Mouse (Mus musculus) olfactory bulb, adult 2 months (tissue): ENCODE measurements around the gene Tnfrsf25.

Experiments used
- CTCF ChIP-seq: fragments of 200-500 bp; IDR thresholded peaks from 2 replicates; pipeline ENCODE4 v1.5.1; 2012; ENCODE audit warnings: low read depth, mild to moderate bottlenecking, low read length, moderate library complexity; ENCODE audit not compliant: insufficient read depth
- POLR2A ChIP-seq: fragments of 200-500 bp; IDR thresholded peaks from 2 replicates; pipeline ENCODE4 v1.6.1; 2012; ENCODE audit warnings: mild to moderate bottlenecking, low read depth, low read length, moderate library complexity; ENCODE audit not compliant: insufficient read depth

DNA sequence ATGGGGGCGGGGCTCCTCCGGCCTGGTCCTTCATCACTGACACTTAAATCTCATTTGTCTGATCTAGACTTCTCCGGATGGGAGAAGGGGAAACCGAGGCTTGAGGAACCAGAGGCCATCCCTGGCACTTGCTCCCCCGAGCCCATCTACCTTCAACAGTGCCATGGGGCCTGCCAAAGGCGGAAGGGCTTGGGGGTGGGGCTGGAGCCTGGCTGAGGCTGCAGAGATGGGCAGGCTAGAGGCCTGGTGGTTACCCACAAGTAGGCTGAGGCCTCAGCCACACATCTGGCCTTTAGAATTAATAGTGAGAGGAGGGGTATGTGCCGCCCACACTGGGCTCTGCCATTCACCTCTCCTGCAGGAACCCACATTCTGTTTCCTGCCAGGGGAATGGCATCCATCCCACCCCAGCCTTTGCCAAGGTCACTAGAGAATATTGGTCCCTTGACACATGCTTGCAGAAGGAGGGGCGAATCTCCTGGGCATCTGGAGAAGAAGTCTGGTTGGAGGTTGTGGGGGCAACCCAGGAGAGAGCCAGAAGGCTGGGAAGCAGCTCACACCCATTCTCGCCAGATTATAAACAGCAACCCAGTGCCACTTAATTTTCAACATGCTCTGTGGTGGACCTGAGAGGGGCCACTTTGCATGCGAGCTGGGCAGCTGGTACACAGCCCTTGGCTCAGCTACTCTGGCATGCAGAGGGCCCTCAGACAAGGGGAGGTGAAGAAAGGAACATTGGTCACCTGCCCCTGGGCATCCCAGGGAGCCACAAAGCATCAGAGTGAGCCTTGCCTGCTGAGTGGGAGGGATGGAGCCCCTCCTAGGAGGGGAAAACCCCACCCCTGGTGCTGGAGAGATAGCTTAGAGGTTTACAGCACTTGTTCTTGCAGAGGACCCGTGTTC, 45.0 kb upstream of the Tnfrsf25 start:
- TF ChIP-seq CTCF, result no peak
- TF ChIP-seq POLR2A, result no peak
